Mouse (Mus musculus) ZHBTc4 (cell line): ENCODE results near the gene Nupr1.

Experiments used
- DNase-seq: peaks from one replicate; pipeline ENCODE4 v3.0.0-alpha.2; 2011; ENCODE audit warnings: low read depth, low spot score

The Nupr1 gene

GRCm38 (mm10) chr7:126643244-126643617, 12.6 kb upstream of the Nupr1 start:
- DNase-seq = peak; percentile 72

GRCm38 (mm10) chr7:126642545-126643243, 12.0 kb upstream of the Nupr1 start:
- no peak for DNase-seq

- DNase-seq = peak; percentile 78
Measured at GRCm38 (mm10) chr7:126636733-126637520, 6.3 kb upstream of the Nupr1 start.

- DNase-seq = peak; percentile 16
Measured at GRCm38 (mm10) chr7:126635375-126635774, 4.7 kb upstream of the Nupr1 start.

GRCm38 (mm10) chr7:126632478-126632877, 1.8 kb upstream of the Nupr1 start:
- DNase-seq = no peak

GRCm38 (mm10) chr7:126629915-126630314, 746 bp downstream of the Nupr1 start:
- DNase-seq = no peak

GRCm38 (mm10) chr7:126628111-126628510, 2.5 kb downstream of the Nupr1 start:
- DNase-seq = no peak

- DNase-seq = peak; percentile 32
Measured at GRCm38 (mm10) chr7:126625807-126626600, 4.7 kb downstream of the Nupr1 start.

- DNase-seq = peak; percentile 83
Measured at GRCm38 (mm10) chr7:126625369-126625768, 5.3 kb downstream of the Nupr1 start.

- DNase-seq = peak; percentile 58
Measured at GRCm38 (mm10) chr7:126624774-126625173, 5.9 kb downstream of the Nupr1 start.

- DNase-seq = no peak
Measured at GRCm38 (mm10) chr7:126623381-126623780, 7.3 kb downstream of the Nupr1 start.

- no peak for DNase-seq
Measured at GRCm38 (mm10) chr7:126621452-126622359, 9.0 kb downstream of the Nupr1 start.

GRCm38 (mm10) chr7:126619559-126620275, 10.9 kb downstream of the Nupr1 start:
- DNase-seq = no peak

- no peak for DNase-seq
Measured at GRCm38 (mm10) chr7:126616707-126617106, 14.0 kb downstream of the Nupr1 start.

GRCm38 (mm10) chr7:126612736-126613135, 17.9 kb downstream of the Nupr1 start:
- peak; percentile 76 for DNase-seq

- DNase-seq = no peak
Measured at GRCm38 (mm10) chr7:126607796-126608195, 22.9 kb downstream of the Nupr1 start.

- DNase-seq = no peak
Measured at GRCm38 (mm10) chr7:126607064-126607463, 23.6 kb downstream of the Nupr1 start.

GRCm38 (mm10) chr7:126606611-126607010, 24.1 kb downstream of the Nupr1 start:
- DNase-seq = no peak

GRCm38 (mm10) chr7:126602650-126603049, 28.0 kb downstream of the Nupr1 start:
- DNase-seq = no peak

- no peak for DNase-seq
Measured at GRCm38 (mm10) chr7:126601896-126602295, 28.8 kb downstream of the Nupr1 start.
